Mouse (Mus musculus) frontal cortex, postnatal 14 days (tissue): ENCODE data around the gene Dgcr8.
A peak's percentile ranks its signal among the peaks of the same experiment; 100 is the strongest.

Source experiments
- DNase-seq, 2 experiments: peaks; one replicate each; pipeline ENCODE4 v3.0.0; 2022; ENCODE audit warnings: low spot score in 2 of 2

Gene Dgcr8

DNA sequence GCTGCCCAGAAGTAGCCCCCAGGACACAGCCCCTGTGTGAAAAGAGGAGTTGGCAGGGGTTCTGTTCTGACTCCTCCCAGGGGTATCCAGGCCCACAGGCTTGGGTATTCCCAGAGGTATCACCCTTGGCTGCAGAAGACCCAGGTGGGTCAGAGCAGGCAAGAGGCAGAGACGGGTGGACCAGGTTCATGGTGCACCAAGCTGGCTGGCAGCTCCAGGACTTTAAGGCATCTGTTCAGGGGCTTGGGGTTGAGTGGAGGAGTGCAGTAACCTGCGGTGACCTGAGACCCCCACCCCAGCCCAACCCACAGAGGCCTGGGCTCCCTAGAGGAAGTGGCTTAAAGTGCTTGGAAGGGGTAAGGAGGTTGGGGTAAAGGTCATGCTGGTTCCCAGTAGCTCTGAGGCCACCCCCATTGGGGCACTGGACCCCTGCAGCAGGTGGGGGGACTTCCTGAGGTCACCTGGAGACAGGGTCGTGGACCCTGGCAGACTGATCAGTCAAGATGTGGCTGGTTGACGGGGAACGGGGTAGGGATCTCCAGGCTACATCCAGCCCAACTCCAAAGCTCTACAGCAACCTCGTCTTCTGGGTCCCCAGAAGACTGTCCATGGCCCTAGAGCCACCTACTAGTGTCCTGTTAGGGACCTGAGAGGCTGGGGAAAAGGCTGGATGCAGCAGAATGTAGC, 68.0 kb downstream of the Dgcr8 start:
- no peak for DNase-seq

DNA sequence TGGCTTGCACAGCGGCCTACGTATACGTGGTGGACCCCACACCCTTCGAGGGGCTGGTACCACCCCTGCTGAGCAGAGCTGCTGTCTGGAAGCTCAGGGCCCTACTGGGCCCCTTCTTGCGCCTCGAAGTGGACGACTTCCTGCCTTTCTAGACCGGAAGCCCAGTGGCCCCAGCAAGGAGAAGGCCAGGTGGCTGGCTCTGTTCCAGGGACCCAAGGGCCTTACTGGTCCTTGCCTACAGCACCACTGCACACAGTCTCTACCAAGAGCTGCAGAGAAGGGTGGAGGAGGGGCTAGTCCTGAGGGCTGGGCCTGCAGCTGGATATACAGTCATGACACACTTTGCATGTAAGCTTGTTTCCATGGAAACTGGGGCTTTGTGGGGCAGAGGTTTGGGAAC, 69.0 kb downstream of the Dgcr8 start:
- peak in 1 of 2 experiments; percentile 73 for DNase-seq

DNA sequence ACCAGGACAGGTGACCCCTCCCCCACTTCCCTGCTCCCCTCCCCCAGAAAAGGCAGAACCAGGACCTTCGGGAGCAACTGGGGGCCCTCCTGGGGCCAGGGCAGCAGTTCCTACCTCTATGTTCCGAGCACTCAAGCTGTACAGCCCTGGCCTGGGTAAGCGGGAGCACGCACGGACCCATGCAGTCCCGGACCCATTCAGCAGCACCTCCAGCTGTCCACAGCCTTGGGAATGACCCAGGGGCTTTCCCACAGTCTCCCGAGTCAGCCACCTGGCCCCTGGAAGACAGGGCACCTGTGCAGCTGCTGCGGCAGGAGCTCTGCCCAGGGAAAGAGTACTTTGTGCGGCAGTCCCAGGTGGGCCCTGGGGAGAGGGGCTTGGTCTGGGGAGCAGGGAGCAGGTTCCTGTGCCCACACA, 70.5 kb downstream of the Dgcr8 start:
- no peak for DNase-seq

DNA sequence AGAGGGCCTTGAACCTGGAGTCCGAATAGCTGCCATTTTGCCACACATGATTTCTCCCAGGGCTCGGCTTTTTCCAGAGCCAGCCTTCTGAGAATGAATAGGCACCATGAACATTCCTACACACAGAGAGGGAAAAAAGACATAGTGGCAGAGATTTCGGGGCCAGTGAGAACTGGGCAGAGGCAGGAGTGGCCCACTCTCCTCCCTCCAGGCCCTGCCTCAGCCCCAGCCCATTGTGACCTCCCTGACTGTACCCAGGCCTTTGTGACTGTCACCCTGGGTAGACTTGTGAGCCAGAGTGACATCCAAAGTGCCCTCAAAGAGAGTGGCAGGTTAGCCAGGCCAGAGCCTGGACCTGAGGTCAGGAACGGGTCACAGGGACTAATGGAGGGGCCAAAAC, 71.5 kb downstream of the Dgcr8 start, which contains the start of gene Ccdc188:
TSS of gene Ccdc188 (plus strand) at position 301 of the 400 bp plus-strand sequence.
- DNase-seq = no peak

DNA sequence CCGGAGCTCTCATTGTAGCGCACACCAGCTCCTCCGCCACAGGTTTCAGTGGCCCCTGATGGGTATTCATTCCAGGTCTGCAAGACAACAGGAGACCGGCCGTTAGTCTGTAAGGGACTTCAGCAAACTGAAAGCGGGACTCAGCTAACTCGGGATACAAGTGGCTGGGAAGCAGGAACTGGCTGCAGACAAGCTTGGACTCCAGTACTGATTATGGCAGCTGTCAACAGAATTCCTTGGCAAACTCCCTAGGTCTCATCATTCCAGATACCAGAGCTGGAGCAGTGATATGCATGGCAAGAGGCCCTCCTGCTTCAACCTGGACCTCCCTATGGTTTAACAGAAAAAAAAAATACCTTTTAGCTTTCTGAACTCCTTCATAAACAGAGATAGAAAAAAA, 74.2 kb downstream of the Dgcr8 start:
- DNase-seq = no peak

DNA sequence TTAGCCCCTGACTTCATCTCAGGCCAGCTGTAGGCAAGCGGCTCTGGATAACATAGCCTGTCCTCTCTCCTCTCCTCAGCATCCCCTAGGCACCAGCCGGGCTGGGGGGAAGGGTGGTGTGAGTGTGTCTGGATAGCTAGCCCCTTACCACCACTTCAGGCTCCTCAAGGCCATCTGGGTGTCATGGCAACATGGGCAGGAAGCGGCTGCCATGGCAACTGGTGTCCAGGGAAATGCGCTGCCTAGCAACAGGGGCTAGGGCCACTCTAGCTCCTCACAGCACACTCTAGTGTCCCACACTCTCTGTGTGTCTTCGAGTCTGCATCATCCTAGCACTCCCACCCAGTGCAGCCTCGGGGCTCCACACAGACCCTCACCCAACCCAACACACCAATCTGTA, 75.4 kb downstream of the Dgcr8 start:
- DNase-seq = peak; percentile 64 to 81

DNA sequence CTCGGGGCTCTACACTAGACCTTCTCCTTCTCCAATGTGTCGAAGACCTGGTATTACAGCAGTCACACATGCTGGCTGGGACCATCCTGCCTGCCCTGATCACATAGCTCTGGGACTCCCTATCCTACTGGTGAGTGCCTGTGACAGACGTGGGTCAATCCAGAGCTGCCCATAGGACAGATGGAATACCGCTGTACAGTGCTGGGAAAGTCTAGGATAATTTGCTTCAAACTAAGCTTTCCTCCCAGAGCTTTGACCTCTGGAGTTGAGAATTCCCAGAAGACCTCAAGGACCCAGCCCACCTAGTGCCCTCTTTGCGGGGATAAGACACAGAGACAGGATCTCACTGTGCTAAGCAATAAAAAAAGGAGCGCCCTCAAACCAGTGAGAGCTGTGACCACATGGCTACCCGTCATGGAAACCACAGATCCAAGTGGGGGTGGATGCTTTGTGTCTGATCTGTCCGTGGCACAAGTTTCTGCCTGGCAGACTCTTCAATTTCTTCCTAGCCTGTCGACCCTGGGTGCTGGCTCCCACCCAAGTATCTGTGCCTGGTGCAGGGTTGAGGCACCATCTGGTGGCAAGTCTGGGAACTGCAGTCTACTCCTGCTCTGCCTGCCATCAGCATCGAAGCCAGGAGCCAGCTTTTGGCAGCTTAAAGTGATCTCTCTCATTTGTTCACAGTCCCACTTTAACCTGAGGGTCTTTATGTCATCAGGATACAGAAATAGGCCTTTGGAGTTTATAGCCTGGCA, 77.5 kb downstream of the Dgcr8 start:
- DNase-seq = peak; percentile 78 to 93

DNA sequence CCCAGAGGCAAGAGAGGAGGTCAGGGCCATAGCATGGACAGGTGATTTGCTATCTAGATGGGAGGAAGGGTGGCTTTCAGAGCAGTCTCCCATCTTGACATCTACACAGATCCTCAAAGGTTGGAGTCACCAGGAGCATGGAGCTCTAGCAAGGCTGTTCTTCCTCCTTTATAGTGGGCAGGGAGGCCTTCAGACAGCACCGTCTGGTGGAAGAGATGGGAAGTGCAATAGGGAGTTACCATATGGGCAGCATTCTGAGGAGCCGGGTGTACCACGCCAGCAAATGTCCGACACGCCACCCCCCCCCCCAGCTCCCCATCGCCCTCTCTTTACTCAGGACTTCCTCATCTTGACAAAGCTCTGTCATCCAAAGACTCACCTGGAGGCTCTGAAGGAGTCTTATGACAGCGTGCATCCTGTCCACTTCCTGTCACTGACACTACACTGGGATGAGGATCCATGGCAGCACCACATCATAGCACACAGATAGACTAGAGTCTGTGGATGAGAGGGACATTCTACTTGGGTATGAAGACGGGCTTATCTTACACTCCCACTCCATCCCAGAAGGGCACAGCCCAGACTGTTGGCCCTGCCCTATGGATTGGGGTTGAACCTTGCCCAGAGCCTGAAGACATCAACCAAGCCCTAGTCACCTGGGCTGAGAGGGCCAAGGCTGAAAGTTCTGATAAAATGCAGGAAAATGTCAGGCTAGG, 78.2 kb downstream of the Dgcr8 start:
- peak in 1 of 2 experiments; percentile 69 for DNase-seq
